Mouse (Mus musculus): ENCODE measurements around the gene Mctp1. TPM values are rescaled to one million over a fixed set of nuclear protein-coding genes. Genes with fewer than 3 reads are reported as not detected.
A peak's percentile ranks its signal among the peaks of the same experiment; 100 is the strongest.

Mctp1 gene
- polyA plus RNA-seq, 1 experiment from 2014 or later, result 3.9 TPM

DNA sequence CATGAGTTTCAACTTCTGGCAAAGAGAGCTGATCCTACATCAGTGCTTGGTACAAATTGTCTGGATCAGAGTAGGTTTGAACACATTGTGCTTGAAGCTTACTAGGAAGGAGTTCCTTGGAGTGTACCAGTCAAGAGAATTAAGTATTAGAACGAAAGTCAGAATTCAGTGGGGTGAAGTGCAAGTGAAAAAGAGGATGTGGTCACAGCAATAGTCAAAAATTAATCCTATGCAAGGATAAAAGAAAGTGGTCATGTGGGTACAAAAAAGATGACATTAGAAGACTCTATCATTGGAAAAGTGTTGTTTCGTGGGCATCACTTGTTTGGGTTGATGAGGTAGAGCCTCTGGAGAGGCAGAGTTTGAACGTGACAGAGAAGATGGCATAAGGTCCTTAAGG is 8.8 kb downstream of the Mctp1 start:
- TF ChIP-seq CTCF (IDR thresholded peaks at IDR 0.05) (no peak), EP300 (IDR thresholded peaks at IDR 0.05) (no peak)
- DNase-seq (ENCODE audit: low spot score), result no peak
- 70% methylated on average over 3 of the region's 3 CpGs for WGBS

GRCm38 (mm10) chr13:76395906-76396305 is 11.6 kb downstream of the Mctp1 start:
- H3K4me2 ChIP-seq (replicated peaks; ENCODE audit: low read depth, low read length), result no peak overlapping the region
- no peaks in the 10 kb centered on the region for H3K9me3 ChIP-seq (ENCODE audit: low read length)
- no peak overlapping the region for H3K9ac ChIP-seq (replicated peaks; ENCODE audit: low read depth)
- H3K4me3 ChIP-seq (ENCODE audit: low read depth, low read length), result no peak overlapping the region
- ATAC-seq, result no peak
- peak; percentile 12 for DNase-seq (ENCODE audit: low spot score)
- no peaks in the 10 kb centered on the region for H3K27me3 ChIP-seq (replicated peaks; ENCODE audit: insufficient read depth, low read length)
- no peak for TF ChIP-seq EP300 (IDR thresholded peaks at IDR 0.05)
- no peak for TF ChIP-seq CTCF (IDR thresholded peaks at IDR 0.05)
- H3K4me1 ChIP-seq (ENCODE audit: insufficient read depth, low read depth, low read length), result no peaks in the 10 kb centered on the region
- H3K27ac ChIP-seq (ENCODE audit: low read length), result no peak overlapping the region
- no peaks in the 10 kb centered on the region for H3K36me3 ChIP-seq (ENCODE audit: insufficient read depth, low read length)

More for the DNA sequence above, 8.8 kb downstream of the Mctp1 start:
- Histone ChIP-seq H3K9ac (replicated peaks; ENCODE audit: low read depth) (no peak overlapping the region), H3K27ac (ENCODE audit: low read length) (no peak overlapping the region), H3K4me3 (ENCODE audit: low read depth, low read length) (no peak overlapping the region), H3K9me3 (ENCODE audit: low read length) (no peaks in the 10 kb centered on the region), H3K4me2 (replicated peaks; ENCODE audit: low read depth, low read length) (no peak overlapping the region), H3K27me3 (replicated peaks; ENCODE audit: insufficient read depth, low read length) (no peaks in the 10 kb centered on the region), H3K36me3 (ENCODE audit: insufficient read depth, low read length) (no peaks in the 10 kb centered on the region), H3K4me1 (ENCODE audit: insufficient read depth, low read depth, low read length) (no peaks in the 10 kb centered on the region)
- no peak for ATAC-seq

DNA sequence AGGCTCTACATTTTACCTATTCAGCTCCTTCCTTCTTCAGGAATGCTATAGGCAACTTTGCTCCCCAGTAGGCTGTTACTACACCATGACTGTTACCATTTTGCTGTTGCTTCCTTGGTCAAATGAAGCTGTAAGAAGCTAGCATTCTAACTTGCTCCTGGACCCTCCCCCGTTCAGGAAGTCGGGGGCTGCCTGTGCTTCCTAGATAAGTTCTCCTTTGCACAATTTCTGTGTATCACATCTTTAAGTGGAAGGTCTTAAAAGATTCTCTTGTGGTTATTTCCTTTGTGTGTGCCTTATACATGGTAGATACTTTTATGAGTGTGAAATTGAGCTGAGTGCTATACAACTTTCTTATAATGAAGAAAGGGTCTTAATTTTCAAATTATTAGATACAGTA is 25.0 kb downstream of the Mctp1 start:
- Histone ChIP-seq H3K9ac (replicated peaks; ENCODE audit: low read depth) (no peak overlapping the region), H3K4me3 (ENCODE audit: low read depth, low read length) (no peak overlapping the region), H3K27me3 (replicated peaks; ENCODE audit: insufficient read depth, low read length) (no peaks in the 10 kb centered on the region), H3K4me1 (ENCODE audit: insufficient read depth, low read depth, low read length) (no peaks in the 10 kb centered on the region), H3K36me3 (ENCODE audit: insufficient read depth, low read length) (no peaks in the 10 kb centered on the region), H3K9me3 (ENCODE audit: low read length) (no peaks in the 10 kb centered on the region), H3K27ac (ENCODE audit: low read length) (no peak overlapping the region), H3K4me2 (replicated peaks; ENCODE audit: low read depth, low read length) (no peak overlapping the region)
- DNase-seq (ENCODE audit: low spot score), result no peak
- 71% methylated on average over 2 of the region's 2 CpGs for WGBS
- TF ChIP-seq CTCF (IDR thresholded peaks at IDR 0.05), result no peak
- TF ChIP-seq EP300 (IDR thresholded peaks at IDR 0.05), result no peak
- no peak for ATAC-seq

DNA sequence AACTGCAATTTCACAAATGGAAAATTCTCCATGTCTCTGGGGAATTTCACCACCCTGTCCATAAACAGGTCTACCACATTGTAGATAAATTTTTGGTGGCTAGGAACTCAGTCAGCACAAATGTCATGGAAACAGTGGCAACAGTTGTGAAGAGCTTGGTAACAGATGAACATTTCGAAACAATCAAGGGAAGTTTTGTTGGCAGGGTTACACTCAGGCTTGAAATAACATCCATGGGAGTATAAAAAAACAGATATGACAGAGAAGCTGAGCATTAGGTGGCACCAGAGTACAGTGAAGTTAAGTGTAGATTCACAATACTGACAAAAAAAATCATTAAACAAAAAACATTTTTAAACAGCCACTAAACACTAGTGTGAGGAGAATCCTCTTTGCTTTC is 26.3 kb downstream of the Mctp1 start:
- Histone ChIP-seq H3K4me3 (ENCODE audit: low read depth, low read length) (no peak overlapping the region), H3K9ac (replicated peaks; ENCODE audit: low read depth) (no peak overlapping the region), H3K36me3 (ENCODE audit: insufficient read depth, low read length) (no peaks in the 10 kb centered on the region), H3K4me2 (replicated peaks; ENCODE audit: low read depth, low read length) (no peak overlapping the region), H3K4me1 (ENCODE audit: insufficient read depth, low read depth, low read length) (no peaks in the 10 kb centered on the region), H3K9me3 (ENCODE audit: low read length) (no peaks in the 10 kb centered on the region), H3K27me3 (replicated peaks; ENCODE audit: insufficient read depth, low read length) (no peaks in the 10 kb centered on the region), H3K27ac (ENCODE audit: low read length) (no peak overlapping the region)
- no peak for TF ChIP-seq CTCF (IDR thresholded peaks at IDR 0.05)
- TF ChIP-seq EP300 (IDR thresholded peaks at IDR 0.05), result 0 out of 2 replicates have a peak, but pooled peaks have one; percentile 13
- DNase-seq (ENCODE audit: low spot score) (peak; percentile 41), ATAC-seq (peak; percentile 25; the same call in 1 of the 2 replicates)
- WGBS, result 52% methylated on average over 1 of the region's 1 CpGs

DNA sequence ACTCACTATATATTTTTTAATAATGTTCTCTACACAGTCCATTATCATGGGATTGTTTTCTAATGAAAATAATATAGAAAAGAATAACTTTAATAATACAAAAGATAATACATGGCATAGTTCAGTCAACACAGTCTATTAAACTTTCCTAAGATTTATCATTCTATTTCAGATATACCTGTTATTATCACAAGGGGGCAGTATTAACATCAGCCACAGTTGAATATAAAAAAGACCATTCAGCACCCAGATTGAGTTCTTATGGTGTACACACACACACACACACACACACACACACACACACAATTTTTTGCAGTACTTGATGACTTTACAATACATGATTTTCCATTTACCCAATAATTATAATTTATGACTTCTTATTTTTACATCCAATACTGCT is 31.0 kb downstream of the Mctp1 start:
- Histone ChIP-seq H3K9ac (replicated peaks; ENCODE audit: low read depth) (no peak overlapping the region), H3K9me3 (ENCODE audit: low read length) (no peaks in the 10 kb centered on the region), H3K4me2 (replicated peaks; ENCODE audit: low read depth, low read length) (no peak overlapping the region), H3K4me3 (ENCODE audit: low read depth, low read length) (no peak overlapping the region), H3K27ac (ENCODE audit: low read length) (no peak overlapping the region), H3K4me1 (ENCODE audit: insufficient read depth, low read depth, low read length) (no peaks in the 10 kb centered on the region), H3K36me3 (ENCODE audit: insufficient read depth, low read length) (no peaks in the 10 kb centered on the region), H3K27me3 (replicated peaks; ENCODE audit: insufficient read depth, low read length) (no peaks in the 10 kb centered on the region)
- no peak for ATAC-seq
- DNase-seq (ENCODE audit: low spot score), result no peak
- TF ChIP-seq CTCF (IDR thresholded peaks at IDR 0.05) (peak; percentile 31), EP300 (IDR thresholded peaks at IDR 0.05) (no peak)

DNA sequence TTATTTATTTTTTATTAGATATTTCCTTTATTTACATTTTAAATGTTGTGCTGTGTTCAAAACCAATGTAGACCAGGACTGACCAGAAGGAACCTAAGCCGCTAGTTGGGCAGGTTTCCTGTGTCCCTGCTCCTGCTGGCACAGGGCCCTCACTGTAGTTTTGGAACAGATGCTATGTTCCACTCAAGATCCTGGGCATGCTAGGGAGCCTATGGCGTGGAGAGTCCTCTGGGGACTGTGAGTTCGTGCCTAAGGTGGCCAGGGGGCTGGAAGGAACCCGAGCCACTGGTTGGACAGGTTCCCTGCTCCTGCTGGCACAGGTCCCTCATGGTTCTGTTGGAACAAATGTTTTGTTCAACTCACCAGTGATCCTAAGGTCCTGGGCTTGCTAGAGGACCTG is 35.8 kb downstream of the Mctp1 start:
- no peaks in the 10 kb centered on the region for H3K9me3 ChIP-seq (ENCODE audit: low read length)
- TF ChIP-seq CTCF (IDR thresholded peaks at IDR 0.05) (no peak), EP300 (IDR thresholded peaks at IDR 0.05) (no peak)
- H3K36me3 ChIP-seq (ENCODE audit: insufficient read depth, low read length), result no peaks in the 10 kb centered on the region
- 48% methylated on average over 4 of the region's 4 CpGs for WGBS
- ATAC-seq, result no peak
- no peak overlapping the region for H3K4me2 ChIP-seq (replicated peaks; ENCODE audit: low read depth, low read length)
- no peak overlapping the region for H3K4me3 ChIP-seq (ENCODE audit: low read depth, low read length)
- no peaks in the 10 kb centered on the region for H3K4me1 ChIP-seq (ENCODE audit: insufficient read depth, low read depth, low read length)
- no peak for DNase-seq (ENCODE audit: low spot score)
- no peak overlapping the region for H3K27ac ChIP-seq (ENCODE audit: low read length)
- H3K27me3 ChIP-seq (replicated peaks; ENCODE audit: insufficient read depth, low read length), result no peaks in the 10 kb centered on the region
- no peak overlapping the region for H3K9ac ChIP-seq (replicated peaks; ENCODE audit: low read depth)

GRCm38 (mm10) chr13:76421075-76421474 is 36.7 kb downstream of the Mctp1 start:
- ATAC-seq, result no peak
- Histone ChIP-seq H3K9me3 (ENCODE audit: low read length) (no peaks in the 10 kb centered on the region), H3K4me2 (replicated peaks; ENCODE audit: low read depth, low read length) (no peak overlapping the region), H3K36me3 (ENCODE audit: insufficient read depth, low read length) (no peaks in the 10 kb centered on the region), H3K4me1 (ENCODE audit: insufficient read depth, low read depth, low read length) (no peaks in the 10 kb centered on the region), H3K4me3 (ENCODE audit: low read depth, low read length) (no peak overlapping the region), H3K27ac (ENCODE audit: low read length) (no peak overlapping the region), H3K27me3 (replicated peaks; ENCODE audit: insufficient read depth, low read length) (no peaks in the 10 kb centered on the region), H3K9ac (replicated peaks; ENCODE audit: low read depth) (no peak overlapping the region)
- no peak for TF ChIP-seq CTCF (IDR thresholded peaks at IDR 0.05)
- no peak for TF ChIP-seq EP300 (IDR thresholded peaks at IDR 0.05)
- 74% methylated on average over 1 of the region's 1 CpGs for WGBS
- no peak for DNase-seq (ENCODE audit: low spot score)

Data from lung, postnatal 0 days (tissue).